Mouse (Mus musculus) limb, embryonic 11.5 days (tissue): Measurements from ENCODE around the gene Col18a1. TPM values are rescaled to one million over a fixed set of nuclear protein-coding genes. Genes with fewer than 3 reads are reported as not detected.

Experiments used
- ATAC-seq: fragments of 200-750 bp; cut with Nextera tagmentation; 2 replicates; pipeline ENCODE4 v1.8.0; 2017; ENCODE audit warnings: low read depth; ENCODE audit not compliant: insufficient number of reproducible peaks, low FRiP score, low TSS enrichment
- DNase-seq: peaks from one replicate; pipeline ENCODE4 v3.0.0-alpha.2; 2015; ENCODE audit warnings: low spot score
- H3K27ac ChIP-seq: fragments of 300-500 bp; sonication (generic); replicated peaks from 2 replicates; pipeline ENCODE4 v1.5.1; 2014; ENCODE audit warnings: low read depth, mild to moderate bottlenecking, low read length
- H3K27me3 ChIP-seq: fragments of 300-500 bp; sonication (generic); 2 replicates; pipeline ENCODE4 v1.6.1; 2014; ENCODE audit warnings: mild to moderate bottlenecking, low read length, mixed read lengths; ENCODE audit not compliant: control insufficient read depth, insufficient read depth
- H3K36me3 ChIP-seq: fragments of 300-500 bp; sonication (generic); 2 replicates; pipeline ENCODE4 v1.6.1; 2014; ENCODE audit warnings: mild to moderate bottlenecking, low read length, moderate library complexity, mixed read lengths; ENCODE audit not compliant: control insufficient read depth, insufficient read depth
- H3K4me1 ChIP-seq: fragments of 300-500 bp; sonication (generic); 2 replicates; pipeline ENCODE4 v1.6.1; 2014; ENCODE audit warnings: low read length, mixed read lengths; ENCODE audit not compliant: control insufficient read depth, insufficient read depth
- H3K4me2 ChIP-seq: fragments of 300-500 bp; sonication (generic); 2 replicates; pipeline ENCODE4 v1.6.1; 2014; ENCODE audit warnings: low read depth, mild to moderate bottlenecking, moderate library complexity; ENCODE audit not compliant: severe bottlenecking
- H3K4me3 ChIP-seq: fragments of 300-500 bp; sonication (generic); 2 replicates; pipeline ENCODE4 v1.5.1; 2014; ENCODE audit warnings: low read depth, low read length
- H3K9ac ChIP-seq: fragments of 300-500 bp; sonication (generic); 2 replicates; pipeline ENCODE4 v1.6.1; 2014; ENCODE audit warnings: mild to moderate bottlenecking, low read length
- H3K9me3 ChIP-seq: fragments of 300-500 bp; sonication (generic); 2 replicates; pipeline ENCODE4 v1.6.1; 2016; ENCODE audit warnings: low read length; ENCODE audit not compliant: control insufficient read depth
- WGBS: fragments of 180-500 bp; shearing (Covaris S2); extraction: QIAGEN DNeasy Blood & Tissue Kit; methylation state at CpG from one replicate; pipeline ENCODE4 v1.1.7; 2014; 5-methylcytosine and 5-hydroxymethylcytosine counted together
- polyA plus RNA-seq: library from polyadenylated mRNA; unstranded; fragments of >200 nt; fragmentation: Nextera tagmentation; extraction: Ambion mirVana; gene quantifications from 2 replicates; pipeline ENCODE4 v1.2.1, GENCODE M21; 2014

Col18a1 gene
- polyA plus RNA-seq, 1 experiment from 2014 or later, result 63.0 TPM

DNA sequence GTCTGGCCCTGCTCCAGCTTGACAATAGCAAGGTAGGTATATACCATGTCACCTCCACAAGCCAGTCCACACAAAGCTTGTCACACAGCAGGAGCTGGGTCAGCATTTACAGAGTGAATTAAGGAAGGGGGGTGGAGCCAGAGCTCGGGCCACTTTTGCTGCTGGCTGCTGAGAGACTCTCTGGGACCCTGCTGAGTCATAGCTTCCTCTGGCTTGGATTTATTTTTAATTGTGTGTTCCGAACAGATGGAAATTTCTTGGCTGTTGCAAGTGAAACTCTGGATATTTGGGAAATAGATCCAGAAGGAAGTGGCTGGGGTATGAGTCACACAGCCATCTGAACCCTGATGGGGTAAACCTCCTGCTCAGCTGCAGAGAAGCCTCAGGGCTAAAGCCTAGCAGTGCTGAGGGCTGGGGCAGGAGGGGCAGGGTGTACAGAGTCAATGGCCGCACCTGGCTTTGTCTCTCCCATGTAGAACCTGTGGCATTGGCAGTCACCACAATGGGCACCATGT, 40.3 kb upstream of the Col18a1 start:
- Histone ChIP-seq H3K36me3 (no peaks in the 10 kb centered on the region), H3K4me3 (no peak overlapping the region), H3K4me2 (no peak overlapping the region), H3K9me3 (no peaks in the 10 kb centered on the region), H3K9ac (no peak overlapping the region), H3K27me3 (no peaks in the 10 kb centered on the region), H3K27ac (no peak overlapping the region), H3K4me1 (peaks cover 5% of the 10 kb centered on the region)
- ATAC-seq (0 out of 2 replicates have a peak, but pooled peaks have one; percentile 35), DNase-seq (no peak)
- WGBS, result 44% methylated on average over 3 of the region's 3 CpGs

DNA sequence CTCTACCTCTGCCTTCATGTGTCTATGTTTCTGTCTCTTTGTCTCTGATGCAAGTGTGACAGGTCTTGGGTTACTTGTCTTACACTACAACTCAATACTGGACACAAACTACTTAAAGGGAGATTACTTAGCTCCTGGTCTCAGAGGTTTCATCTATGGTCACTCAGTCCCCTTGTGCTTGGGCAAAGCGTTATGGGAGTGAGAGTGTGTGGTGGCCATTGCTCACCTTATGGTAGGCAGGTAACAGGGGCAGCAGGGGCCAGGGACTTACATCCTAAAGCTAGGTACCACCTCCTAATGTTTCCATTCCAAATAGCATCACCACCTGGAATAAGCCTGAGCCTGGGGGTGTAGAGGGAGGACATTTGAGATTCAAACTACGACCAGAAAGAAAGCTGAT, 39.8 kb upstream of the Col18a1 start:
- Histone ChIP-seq H3K9ac (no peak overlapping the region), H3K4me3 (no peak overlapping the region), H3K27ac (no peak overlapping the region), H3K27me3 (no peaks in the 10 kb centered on the region), H3K4me2 (no peak overlapping the region), H3K4me1 (peaks cover 5% of the 10 kb centered on the region), H3K9me3 (no peaks in the 10 kb centered on the region), H3K36me3 (no peaks in the 10 kb centered on the region)
- DNase-seq, result no peak
- WGBS, result 79% methylated on average over 2 of the region's 2 CpGs
- no peak for ATAC-seq

DNA sequence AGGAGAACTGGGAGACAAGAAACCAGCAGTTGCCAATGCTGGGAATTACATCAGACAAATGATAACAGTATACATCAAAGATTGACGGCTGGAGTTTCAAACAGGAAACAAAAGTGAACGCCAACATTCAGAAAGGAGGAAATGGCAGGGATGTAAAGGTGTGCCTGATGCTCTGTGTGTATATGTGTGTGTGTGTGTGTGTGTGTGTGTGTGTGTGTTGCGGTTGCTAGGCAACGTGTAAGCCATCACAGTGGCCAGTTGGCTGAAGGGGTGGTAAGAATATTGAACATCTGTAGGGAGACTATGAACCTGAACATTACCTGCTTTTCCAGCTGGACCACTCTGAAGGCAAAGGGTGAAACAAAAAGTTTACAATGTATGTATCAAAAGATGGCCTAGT, 37.6 kb upstream of the Col18a1 start:
- no peak for ATAC-seq
- Histone ChIP-seq H3K9me3 (no peaks in the 10 kb centered on the region), H3K4me1 (peaks cover 5% of the 10 kb centered on the region), H3K27ac (no peak overlapping the region), H3K4me2 (no peak overlapping the region), H3K27me3 (no peaks in the 10 kb centered on the region), H3K9ac (no peak overlapping the region), H3K4me3 (no peak overlapping the region), H3K36me3 (no peaks in the 10 kb centered on the region)
- no peak for DNase-seq
- 79% methylated on average over 4 of the region's 4 CpGs for WGBS

DNA sequence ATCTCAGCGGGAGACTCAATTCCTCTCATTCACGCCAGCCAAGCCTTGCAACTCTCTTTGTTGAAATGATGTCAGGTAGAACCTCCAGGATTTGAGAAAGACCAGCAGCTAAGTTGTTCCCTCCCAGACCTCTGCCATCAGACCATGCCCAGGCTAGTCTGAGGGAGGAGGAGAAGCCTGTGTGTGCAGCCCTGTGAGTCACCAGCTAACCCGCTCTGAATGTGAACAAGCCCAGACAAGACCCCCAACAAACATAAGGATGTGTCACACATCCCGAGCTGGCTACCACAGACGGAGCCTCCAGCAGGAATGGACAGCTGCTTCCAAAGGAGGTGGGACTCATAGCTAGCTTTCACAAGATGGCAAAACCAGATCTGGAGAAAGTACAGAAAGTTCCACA, 35.6 kb upstream of the Col18a1 start:
- Histone ChIP-seq H3K27ac (no peak overlapping the region), H3K4me1 (peaks cover 3% of the 10 kb centered on the region)

DNA sequence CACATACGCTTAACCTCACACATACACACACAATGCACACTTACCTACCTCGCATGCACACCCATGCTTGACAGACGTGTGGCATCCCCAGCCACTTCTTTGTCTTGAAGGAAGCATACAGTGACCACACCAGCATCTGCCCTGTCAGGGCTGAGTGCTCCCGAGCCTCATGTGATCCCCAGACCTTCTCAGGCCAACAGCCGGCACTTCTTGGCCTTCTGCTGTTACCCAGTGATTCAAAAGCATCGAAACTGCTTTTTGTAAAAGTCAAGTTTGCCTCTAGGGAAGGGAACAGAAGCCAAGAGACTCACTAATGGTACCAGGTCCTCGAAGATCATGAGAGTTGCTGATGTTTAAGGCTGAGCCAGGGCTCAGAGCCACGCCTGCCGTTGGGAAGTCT, 33.9 kb upstream of the Col18a1 start:
- Histone ChIP-seq H3K9ac (no peak overlapping the region), H3K9me3 (no peaks in the 10 kb centered on the region), H3K27ac (no peak overlapping the region), H3K36me3 (no peaks in the 10 kb centered on the region), H3K27me3 (no peaks in the 10 kb centered on the region), H3K4me2 (no peak overlapping the region), H3K4me3 (no peak overlapping the region), H3K4me1 (no peaks in the 10 kb centered on the region)
- ATAC-seq, result no peak
- 86% methylated on average over 9 of the region's 9 CpGs for WGBS
- DNase-seq, result no peak

More for the DNA sequence above, 35.6 kb upstream of the Col18a1 start:
- Histone ChIP-seq H3K9me3 (no peaks in the 10 kb centered on the region), H3K9ac (no peak overlapping the region), H3K4me2 (no peak overlapping the region), H3K36me3 (no peaks in the 10 kb centered on the region), H3K27me3 (no peaks in the 10 kb centered on the region), H3K4me3 (no peak overlapping the region)
- WGBS, result 84% methylated on average over 5 of the region's 5 CpGs
- DNase-seq, result no peak
- no peak for ATAC-seq

DNA sequence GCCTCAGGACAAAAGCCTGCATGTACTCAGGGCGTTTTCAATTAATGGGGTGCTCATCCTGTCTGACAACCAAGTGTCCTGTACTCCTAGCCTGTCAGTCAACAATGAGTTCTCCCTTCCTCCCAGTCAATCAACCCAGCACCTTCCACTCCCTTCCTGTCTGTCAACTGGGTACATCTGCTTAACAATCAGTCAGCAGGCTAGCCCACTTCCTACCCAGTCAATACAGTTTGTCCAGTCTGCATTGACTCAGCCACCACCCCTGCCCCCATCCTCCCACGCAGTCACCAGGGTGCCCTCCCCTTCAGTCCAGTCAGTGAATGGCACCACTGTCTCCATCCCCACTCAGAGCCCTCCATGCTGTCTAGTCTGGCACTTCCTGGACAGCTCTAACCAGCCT, 32.9 kb upstream of the Col18a1 start:
- Histone ChIP-seq H3K4me2 (no peak overlapping the region), H3K36me3 (no peaks in the 10 kb centered on the region), H3K4me3 (no peak overlapping the region), H3K27ac (no peak overlapping the region), H3K9me3 (no peaks in the 10 kb centered on the region), H3K27me3 (no peaks in the 10 kb centered on the region), H3K4me1 (no peaks in the 10 kb centered on the region), H3K9ac (no peak overlapping the region)
- no peak for DNase-seq
- no peak for ATAC-seq
- WGBS, result 79% methylated on average over 2 of the region's 2 CpGs

DNA sequence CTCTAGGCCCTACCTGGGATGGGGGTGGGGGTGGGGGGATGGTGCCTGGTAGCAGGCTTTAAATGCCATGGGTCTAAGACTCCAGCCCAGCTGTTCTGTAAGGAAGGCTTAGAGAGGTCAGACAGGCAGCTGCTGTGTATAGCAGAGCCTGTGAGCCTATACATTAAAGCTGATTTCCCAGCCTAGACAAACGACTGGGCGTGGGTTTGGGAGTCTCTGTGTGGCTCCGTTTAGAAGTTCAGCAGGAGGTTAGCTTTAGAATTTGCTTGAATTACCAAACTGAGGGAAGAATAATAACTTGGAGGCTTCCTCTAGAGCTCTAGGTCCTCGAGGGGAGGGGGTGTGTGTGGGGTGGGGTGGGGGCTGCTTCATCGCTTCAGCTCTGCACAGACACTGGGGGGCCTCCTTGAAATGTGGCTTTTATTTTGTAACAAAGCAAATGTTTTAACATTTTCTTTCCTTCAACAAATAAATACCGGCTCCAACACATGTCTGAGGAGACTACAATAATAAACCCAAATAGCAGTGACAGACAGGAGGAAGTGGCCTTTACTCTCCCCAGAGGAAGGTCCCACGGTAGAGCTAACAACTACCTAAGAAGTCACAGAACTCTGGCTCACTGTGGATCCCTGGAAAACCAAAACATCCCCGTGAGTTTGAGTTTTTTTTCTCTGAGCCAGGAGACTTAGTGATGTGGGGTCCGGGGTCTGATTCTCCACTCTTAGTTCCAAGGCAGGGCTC, 31.3 kb upstream of the Col18a1 start:
- H3K9me3 ChIP-seq, result no peaks in the 10 kb centered on the region
- no peaks in the 10 kb centered on the region for H3K27me3 ChIP-seq
- DNase-seq (no peak), ATAC-seq (no peak)
- no peaks in the 10 kb centered on the region for H3K4me1 ChIP-seq
- H3K36me3 ChIP-seq, result no peaks in the 10 kb centered on the region
- no peak overlapping the region for H3K4me2 ChIP-seq
- no peak overlapping the region for H3K27ac ChIP-seq
- H3K9ac ChIP-seq, result no peak overlapping the region
- no peak overlapping the region for H3K4me3 ChIP-seq
- 46% methylated on average over 9 of the region's 9 CpGs for whole genome bisulfite sequencing

DNA sequence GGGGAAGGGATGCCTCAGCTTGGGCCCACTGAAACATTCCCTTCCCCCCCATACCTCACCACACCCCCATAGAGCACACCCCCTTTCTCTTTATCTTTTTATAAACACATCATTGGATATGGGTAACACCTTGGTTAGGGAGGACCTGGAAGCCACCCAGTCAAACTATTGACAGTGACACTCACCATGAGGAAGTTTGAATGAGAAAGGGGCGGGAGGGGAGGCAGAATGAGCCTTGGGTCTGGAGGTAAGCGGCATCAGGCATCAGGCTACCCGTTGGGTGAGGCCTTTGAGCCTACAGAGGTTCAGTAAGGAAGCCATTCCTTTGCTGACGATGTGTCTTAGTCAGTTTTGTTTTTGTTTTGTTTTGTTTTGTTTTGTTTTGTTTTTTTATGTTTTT, 30.3 kb upstream of the Col18a1 start:
- H3K9ac ChIP-seq, result no peak overlapping the region
- no peak overlapping the region for H3K4me3 ChIP-seq
- H3K27me3 ChIP-seq, result no peaks in the 10 kb centered on the region
- WGBS, result 78% methylated on average over 4 of the region's 4 CpGs
- no peak for DNase-seq
- H3K36me3 ChIP-seq, result no peaks in the 10 kb centered on the region
- peaks cover 3% of the 10 kb centered on the region for H3K4me1 ChIP-seq
- no peak for ATAC-seq
- no peak overlapping the region for H3K4me2 ChIP-seq
- H3K9me3 ChIP-seq, result no peaks in the 10 kb centered on the region
- no peak overlapping the region for H3K27ac ChIP-seq

DNA sequence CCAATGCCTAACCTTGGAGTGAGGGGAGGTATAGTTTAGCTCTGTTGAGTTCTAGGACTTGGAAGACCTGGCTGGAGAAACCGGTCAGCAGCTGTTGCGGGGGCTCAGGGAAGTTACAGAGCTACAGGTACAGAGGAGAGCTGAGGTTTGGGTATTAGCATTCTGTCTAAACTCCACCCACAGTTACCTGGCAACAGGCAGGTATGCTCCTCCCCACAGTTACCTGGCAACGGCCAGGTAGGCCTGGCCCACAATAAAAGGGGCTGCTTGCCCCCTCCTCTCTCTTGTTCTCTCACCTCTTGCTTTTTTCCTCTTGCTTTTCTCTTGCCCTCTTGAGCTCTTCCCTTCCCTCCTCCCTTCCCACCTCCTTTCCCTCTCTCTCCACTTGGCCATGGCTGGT, 29.8 kb upstream of the Col18a1 start:
- Histone ChIP-seq H3K36me3 (no peaks in the 10 kb centered on the region), H3K4me3 (no peak overlapping the region), H3K9me3 (no peaks in the 10 kb centered on the region), H3K4me2 (no peak overlapping the region), H3K9ac (no peak overlapping the region), H3K4me1 (peaks cover 8% of the 10 kb centered on the region), H3K27me3 (no peaks in the 10 kb centered on the region), H3K27ac (no peak overlapping the region)
- no peak for ATAC-seq
- DNase-seq, result no peak
- WGBS, result 79% methylated on average over 3 of the region's 3 CpGs
